Mouse (Mus musculus): Measurements from ENCODE around the gene Rrp8.
"Not testable (repeated sequence)": the region's sequence is repeated elsewhere in the genome, so short reads cannot be mapped to it uniquely, and the experiment has no call there.

Gene Rrp8

DNA sequence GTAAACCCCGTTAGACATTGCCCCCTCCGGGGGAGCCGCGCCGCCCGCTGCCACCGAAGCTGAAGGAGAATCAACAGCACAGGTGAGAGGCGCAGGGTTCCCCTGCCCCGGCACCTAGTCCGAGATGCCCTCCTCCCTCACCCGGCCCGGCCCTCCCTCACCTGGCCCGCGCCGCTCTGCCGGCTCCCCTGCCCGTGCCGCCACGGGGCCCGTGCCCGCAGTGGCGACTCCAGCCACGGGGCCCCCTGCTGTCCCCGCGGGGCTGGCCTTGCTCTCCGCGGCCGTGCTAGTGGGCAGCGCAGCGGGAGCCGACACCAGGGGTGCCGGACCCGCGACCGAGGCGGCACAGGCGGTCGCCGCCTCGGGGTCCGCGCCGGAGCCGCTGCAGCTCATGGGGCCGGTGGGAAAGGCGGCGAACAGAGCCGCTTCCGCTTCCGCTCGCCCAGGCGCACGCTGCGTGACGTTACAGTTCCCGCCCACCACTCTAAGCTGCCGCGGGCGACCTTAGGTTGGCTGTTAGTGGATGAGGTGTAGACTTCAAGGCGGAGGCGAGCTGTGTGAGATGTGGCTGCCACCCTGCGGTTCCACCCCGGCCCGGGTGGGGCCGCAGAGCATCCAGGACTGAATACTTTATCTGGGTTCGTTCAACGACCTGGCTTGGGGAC lies 6.9 kb upstream of the Rrp8 start, which contains the start of gene Taf10:
Gene Taf10 (minus strand): TSS at position 436 of the 665 bp plus-strand sequence.
- DNase-seq (ENCODE audit: low spot score): peak; percentile 83

DNA sequence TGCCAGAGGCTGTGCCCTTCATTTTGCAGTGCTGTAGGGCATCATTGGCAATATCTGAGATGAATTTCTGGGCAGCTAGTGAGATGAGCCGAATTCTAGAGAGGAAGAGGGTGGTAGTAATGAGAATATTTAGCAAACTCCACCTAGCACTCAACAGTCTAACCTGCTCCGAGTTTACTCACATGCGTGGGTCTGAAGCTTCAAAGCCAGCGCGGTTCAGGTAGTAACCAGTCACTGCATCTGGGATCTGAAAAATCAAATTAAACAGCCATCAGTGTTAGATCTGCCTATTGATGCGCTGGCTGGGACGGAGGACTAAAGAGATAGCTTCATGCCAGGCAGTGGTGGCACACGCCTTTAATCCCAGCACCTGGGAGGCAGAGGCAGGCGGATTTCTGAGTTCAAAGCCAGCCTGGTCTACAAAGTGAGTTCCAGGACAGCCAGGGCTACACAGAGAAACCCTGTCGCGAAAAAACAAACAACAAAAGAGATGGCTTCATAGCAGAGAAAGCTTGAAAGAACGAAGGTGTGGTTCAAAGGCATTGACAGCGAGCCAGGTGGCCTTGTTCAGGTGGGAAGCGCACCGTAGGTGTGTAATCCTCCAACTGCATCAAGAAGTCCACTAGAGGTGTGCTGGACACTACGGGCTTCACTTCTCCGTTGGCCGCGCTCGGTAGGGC lies 6.2 kb upstream of the Rrp8 start:
- not testable (repeated sequence) for DNase-seq (ENCODE audit: low spot score)

DNA sequence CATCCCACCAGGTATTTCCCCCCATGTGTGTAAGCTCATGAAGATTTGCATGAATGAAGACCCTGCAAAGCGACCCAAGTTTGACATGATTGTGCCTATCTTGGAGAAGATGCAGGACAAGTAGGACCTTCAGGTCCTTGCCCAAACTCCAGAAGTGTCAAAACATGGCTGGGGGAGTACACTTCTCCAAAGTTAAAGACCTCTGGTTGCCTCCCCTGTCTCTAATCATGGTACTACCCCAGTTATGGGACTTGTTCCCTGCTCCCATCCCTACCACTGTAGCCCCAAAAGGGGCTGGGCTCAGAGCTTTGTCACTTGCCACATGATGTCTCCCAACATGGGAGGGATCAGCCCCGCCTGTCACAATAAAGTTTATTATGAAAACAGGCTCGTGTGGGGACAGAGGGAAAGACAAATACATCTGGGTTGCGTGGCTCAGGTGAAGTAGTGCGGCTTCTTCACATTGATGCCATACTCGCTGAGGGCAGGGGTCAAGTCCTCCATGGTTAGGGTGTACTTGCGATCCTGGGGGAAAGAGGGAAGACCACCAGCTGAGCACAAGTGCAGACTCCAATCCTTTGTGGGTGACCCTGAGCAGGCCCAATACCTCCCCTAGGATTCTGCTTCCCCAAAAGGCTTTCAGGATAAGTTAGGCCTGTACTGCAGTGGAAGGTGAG lies 5.5 kb upstream of the Rrp8 start:
- not testable (repeated sequence) for DNase-seq (ENCODE audit: low spot score)

DNA sequence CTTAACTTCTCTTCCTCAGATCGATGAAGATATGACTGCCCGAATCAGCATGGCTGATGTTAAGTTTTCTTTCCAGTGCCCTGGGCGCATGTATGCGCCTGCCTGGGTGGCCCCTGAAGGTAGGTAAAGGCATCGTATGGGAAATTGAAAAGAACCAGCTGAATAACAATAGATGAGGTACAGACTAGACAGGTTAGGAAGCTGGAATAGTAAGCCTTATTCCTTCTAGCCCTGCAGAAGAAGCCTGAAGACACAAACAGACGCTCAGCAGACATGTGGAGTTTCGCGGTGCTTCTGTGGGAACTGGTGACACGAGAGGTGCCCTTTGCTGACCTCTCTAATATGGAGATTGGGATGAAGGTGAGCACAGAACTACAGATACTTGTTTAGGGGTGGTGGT lies 4.8 kb upstream of the Rrp8 start:
- no peak for DNase-seq (ENCODE audit: low spot score)

DNA sequence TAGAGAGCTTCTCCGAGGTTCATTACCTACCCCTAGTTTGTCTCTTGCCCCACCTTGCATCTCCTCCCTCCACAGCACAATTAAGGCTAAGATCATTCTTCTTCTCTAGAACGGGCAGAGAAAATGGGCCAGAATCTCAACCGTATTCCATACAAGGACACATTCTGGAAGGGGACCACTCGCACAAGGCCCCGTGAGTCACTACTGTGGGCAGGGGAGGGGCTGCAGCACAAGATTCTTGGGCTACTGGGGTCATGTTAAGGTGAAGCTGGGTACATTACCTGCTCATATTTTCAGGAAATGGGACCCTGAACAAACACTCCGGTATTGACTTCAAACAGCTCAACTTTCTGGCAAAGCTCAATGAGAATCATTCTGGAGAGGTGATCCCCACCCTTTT lies 3.7 kb upstream of the Rrp8 start:
- no peak for DNase-seq (ENCODE audit: low spot score)

DNA sequence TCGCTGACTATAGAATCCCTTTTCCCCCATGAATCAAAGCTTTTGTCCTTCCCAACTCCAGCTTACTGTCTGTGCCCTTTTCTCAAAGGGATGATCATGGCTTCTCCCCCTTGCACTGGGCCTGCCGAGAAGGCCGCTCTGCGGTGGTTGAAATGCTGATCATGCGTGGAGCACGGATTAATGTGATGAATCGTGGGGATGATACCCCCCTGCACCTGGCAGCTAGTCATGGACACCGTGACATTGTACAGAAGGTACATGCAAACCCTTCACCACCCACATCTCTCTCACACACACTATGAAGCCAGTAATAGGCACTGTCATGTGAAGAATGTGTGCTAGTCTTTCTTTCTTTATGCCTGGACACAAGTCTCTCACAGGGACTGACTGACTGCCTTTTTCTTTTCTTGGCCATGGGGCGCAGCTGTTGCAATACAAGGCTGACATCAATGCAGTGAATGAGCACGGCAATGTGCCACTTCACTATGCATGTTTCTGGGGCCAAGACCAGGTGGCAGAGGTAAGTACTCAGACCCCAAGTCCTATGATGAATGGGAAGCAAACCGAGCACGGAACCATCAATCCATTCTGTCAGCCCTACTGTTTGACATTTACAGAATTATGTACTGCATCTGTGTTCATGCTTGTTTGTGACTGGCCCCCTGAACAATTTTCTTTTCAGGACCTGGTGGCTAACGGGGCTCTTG lies 3.1 kb upstream of the Rrp8 start:
- no peak for DNase-seq (ENCODE audit: low spot score)

DNA sequence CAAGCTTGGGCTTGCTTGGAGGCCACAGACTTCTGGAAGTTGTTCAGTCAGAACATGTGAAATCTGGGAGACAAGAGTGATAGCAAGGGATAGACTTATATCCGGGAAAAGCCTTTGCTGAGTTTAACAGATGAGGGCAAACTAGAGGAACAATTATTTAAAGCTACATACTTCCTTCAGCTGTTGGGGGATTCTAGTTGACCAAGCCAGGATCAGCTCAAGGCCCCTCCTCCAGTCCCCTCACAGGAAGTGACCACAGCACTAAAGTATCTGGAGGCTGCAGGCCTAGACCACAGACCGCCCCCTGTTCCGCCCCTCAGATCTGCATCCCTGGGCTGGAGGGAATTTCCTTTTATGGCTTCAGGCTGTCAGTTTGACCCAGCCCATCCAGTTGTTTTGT lies 1.8 kb upstream of the Rrp8 start:
- peak; percentile 35 for DNase-seq (ENCODE audit: low spot score)

DNA sequence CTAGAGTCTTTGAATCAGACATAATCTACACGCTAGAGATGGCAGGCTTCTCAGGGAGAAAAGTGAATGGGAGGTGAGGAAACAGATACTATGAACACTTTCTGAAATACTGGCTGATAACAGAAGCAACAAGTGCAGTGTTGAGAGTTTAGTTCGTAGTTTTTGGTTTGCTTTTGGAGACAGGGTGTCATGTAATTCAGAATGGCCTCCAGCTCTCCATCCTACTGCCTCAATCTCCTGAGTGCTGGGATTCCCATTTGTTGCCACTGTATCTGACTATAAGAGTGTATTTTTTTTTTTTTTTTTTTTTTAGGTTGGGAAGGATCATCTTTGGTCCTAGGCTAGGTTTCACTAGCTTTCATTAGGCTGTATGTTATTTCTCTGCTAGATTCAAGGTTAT lies 1.1 kb upstream of the Rrp8 start:
- no peak for DNase-seq (ENCODE audit: low spot score)

DNA sequence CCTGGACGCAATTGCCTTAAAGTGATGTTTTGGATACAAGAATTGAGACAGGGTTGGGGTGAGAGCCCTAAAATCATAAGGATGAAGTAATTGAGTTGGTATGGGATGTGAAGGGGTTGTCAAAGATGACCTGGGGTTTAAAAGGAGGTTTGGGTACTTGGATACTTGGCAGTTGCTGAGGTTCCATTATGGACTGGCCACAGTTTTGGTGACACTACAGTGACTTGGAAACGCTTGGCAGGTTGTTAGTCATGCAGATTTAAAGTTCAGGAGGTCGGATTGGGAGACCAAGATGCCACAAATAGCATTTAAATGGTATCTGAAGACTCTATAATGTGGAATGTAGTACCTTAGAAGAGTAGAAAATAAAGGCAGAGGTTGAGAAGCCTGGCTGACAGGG lies 463 bp upstream of the Rrp8 start:
- no peak for DNase-seq (ENCODE audit: low spot score)

DNA sequence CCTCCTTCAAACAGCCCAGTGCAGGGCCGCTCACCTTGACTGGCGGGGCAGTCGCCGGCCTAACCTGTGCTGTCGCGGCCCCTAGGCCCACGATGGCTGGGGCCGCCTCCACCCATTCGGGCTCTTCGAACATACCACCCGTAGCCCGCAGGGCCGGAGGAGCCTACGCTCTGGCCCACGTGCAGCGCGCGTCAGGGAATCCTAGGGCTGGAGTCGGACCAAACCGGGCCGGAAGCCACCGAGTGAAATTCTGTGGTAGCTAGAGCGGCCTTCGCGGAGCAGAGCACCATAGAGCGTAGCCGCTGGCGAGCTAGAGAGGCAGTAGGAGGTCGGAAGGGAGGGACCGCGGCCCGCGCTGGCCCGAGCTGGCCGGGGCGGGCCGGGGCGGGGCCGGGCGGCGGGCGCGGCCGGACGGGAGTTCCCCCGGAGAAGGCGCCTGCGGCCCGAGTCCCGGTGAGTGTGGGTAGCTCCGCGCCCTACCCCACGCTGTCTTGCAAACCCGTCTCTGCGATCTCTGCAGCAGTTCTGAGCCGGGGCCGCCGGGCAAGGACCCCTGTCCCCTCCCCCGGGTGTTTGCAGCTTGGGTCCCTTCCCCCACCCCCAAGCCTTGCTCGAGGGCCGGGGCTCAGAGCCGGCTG lies 802 bp downstream of the Rrp8 start, which contains the start of gene Ilk:
Gene Ilk (plus strand): TSS at position 329 of the 638 bp plus-strand sequence.
- DNase-seq (ENCODE audit: low spot score): peak; percentile 92

DNA sequence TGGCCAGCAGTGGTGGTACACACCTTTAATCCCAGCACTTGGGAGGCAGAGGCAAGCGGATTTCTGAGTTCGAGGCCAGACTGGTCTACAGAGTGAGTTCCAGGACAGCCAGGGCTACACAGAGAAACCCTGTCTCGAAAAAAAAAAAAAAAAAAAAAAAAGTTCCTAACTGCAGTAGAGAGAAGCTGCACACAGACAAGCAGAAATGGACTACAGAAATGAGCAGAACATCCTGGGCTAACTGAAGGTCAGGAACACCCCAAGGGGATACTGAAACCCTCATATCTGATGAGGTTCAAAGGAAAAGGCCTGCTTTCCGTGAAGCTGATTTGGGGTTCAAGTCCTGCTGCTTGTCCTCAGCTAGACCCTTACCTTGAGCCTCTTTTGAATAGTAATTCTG lies 1.7 kb downstream of the Rrp8 start:
- DNase-seq (ENCODE audit: low spot score): not testable (repeated sequence)

DNA sequence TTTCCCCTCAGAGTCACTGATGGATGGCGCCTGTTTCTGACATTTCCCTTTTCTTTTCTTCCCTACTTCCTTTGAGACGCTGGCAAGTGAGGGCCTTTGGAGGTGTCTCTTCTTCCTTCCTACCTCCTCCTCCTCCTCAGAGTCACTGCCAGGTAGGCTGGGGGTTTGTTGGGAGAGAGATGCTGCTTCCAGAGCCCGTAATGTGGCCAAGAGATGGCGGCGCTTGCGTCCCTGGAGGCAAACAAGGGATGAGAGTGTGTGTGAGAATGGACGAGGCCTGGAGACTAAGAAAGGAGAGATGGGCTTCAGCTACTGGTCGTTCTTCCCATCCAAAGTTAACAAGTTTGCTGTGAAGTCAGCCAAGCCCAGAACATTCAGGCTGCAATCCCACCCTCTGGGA lies 2.4 kb downstream of the Rrp8 start:
- DNase-seq (ENCODE audit: low spot score): no peak

DNA sequence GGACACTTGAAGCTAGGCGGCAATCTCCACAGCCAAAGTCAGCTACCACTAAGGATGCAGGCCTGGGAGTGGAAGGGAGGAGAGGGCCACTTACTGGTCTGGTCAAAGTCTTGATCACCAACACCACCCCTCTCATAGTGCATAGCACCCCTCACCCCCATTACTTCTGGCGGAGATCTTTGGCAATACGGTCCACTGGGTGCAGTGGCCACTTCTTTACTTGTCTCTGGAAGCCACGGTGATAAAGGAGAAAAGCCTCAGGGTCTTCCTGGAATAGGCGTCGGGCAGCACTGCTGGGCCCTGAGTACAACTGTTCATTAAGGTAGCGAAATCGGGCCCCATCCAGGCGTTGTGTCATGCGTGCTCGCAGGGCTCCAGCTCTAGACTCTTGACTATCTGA lies 3.3 kb downstream of the Rrp8 start:
- DNase-seq (ENCODE audit: low spot score): no peak

DNA sequence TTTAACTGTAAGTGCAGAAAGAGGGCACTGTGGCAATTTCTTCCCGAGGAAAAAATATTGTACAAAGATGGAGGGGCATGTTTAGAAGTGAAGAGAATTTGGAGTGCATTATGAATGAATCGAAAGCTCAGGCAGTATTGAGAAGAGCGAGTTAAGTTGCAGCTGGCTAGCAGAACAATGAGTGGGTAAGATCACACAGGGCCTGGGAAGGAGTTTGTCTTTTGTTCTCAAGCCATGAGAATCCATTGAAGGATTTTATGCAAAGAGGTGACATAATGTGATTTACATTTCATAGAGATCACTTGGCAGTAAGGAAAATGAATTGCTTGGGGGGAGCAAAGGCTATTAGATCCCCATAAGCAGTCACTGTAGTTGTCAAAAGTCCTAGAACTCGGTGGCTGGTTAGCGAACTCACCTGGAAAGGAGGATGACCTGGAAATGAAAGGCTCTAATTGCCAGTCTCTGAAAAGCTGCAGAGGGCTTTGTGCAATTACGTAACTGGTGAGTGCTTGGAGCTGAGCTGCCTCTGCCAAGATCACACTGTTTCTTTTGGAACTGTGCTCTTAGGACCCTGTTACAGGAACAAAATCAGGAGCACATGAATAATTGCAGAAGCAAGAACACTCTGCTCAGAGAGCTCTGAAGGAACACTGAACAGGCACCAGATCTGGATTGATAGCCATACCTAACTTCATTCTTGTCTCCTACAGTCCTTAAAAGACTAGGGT lies 8.3 kb downstream of the Rrp8 start:
- DNase-seq (ENCODE audit: low spot score): no peak

DNA sequence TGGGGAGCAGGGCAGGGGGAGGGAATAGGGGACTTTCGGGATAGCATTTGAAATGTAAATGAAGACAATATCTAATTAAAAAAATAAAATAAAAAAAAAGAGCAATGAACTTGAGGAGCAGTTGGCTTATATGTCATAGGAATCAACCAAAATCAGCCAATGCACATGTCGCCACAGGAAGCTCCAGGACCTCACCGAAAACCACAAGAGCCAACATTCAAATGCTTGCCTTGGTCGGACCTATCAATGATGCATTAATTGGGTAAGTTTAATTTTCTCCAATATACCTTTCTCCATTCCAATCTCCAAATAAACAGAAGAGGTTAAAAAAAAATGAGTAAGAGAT lies 10.2 kb downstream of the Rrp8 start:
- no peak for DNase-seq (ENCODE audit: low spot score)

DNA sequence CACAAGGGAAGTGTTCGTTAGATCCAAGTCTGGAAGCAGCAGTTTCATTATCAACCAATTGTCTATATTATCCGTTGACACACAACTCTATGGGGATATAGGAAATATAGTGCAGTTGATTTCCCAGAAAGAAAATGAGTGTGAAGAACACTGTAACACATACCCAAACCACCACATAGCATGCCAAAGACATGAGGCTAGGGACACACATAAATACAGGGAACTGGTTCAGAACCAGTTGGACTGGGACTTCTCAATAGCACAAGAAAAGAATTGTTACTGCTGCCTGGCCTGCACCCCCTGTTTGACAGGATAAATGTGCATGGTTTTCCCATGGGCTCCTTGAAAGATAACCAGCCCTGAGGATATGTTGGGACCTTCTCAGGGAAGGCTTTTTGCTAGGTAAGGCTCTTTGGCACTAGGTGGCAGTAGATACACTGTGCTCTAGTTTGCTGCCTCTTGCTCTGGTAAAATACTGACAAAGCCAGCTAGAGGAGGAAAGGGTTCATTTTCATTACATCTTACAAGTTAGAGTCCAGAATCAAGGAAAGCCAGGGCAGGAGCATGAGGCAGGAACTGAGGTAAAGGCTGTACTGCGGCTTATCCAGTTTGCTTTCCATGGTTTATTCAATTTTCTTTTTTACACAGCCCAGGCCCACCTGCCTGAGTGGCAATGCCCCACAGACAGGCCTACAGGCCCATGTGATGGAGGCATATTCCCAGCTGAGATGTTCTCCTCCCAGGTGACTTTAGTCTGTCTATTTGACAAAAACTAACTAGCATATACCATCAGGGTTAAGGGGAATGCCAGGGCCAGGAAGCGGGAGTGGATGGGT lies 10.8 kb downstream of the Rrp8 start:
- no peak for DNase-seq (ENCODE audit: low spot score)

DNA sequence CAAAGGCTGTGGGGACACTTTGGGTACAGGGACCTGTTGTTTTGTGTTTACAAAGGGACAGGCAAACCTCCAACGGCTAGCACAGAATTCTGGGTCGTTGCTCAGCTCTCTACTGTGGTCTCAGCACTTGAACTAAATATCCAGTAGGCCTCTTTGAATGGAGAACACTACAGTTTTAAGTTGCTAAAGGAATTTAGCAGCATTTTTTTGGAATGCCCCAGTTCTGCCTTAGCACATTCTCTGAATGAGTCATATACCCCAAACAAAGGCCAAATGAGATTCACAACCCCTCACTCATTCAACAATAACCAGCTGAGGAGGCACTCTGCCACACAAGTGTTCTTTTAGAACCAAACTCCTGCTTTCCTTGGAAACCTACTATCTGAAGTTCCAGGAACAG lies 15.3 kb downstream of the Rrp8 start:
- DNase-seq (ENCODE audit: low spot score): no peak

DNA sequence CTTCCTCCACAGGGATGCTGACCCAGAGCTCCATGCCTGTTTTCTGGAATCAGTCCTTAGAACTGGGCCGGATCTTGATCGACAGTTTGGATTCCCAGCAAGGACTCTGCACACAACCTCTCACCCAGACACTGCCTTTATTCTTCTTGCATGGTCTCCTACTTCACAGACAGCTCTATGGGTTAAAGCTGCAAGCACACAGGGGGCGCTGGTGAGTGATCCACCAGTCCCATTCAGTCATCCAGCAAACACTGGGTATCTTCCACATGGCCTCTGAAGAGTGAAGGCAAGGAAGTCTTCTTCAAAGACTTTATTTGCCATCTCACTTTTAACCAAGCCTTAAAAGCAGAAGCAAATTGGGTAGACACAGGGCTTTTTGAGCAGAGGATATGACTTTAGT lies 21.8 kb downstream of the Rrp8 start:
- no peak for DNase-seq (ENCODE audit: low spot score)

DNA sequence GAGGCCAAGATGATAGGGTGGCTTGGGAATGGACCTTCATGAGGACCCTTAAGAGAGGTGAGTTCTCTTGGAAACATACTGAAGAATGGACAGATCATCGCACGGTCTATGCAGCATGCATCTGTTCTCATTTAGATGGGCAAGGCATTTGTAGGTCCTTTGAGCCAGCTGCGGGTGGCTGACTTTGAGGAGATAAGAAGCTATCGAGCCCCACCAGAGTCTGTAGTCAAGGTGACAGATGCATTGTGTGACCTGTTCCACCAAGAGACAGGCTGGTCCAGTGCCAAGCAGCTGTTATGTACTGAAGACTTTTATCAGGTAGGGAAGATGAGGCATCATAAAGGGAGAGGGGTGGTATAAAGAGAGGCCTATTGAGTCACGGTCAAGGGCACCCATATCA lies 28.5 kb downstream of the Rrp8 start:
- no peak for DNase-seq (ENCODE audit: low spot score)

DNA sequence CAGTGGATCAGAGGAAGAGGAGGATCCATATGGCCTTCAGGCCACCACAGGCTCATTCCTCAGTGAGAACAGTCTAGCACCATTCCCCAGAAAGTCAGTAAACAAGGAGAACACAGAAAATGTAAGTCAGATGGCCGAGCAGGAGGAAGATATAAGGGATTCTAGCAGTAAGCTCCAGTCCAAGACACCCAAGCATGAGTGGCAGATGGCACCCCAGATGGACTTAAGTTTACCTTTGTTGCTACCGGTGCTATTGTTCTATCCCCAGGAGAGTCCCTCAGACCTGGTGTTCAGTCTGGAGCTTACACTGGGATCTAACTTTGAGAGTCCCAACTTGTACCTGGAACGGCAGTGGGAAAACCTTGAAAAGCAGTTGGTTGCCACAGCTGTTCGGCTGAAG lies 33.4 kb downstream of the Rrp8 start:
- no peak for DNase-seq (ENCODE audit: low spot score)

DNA sequence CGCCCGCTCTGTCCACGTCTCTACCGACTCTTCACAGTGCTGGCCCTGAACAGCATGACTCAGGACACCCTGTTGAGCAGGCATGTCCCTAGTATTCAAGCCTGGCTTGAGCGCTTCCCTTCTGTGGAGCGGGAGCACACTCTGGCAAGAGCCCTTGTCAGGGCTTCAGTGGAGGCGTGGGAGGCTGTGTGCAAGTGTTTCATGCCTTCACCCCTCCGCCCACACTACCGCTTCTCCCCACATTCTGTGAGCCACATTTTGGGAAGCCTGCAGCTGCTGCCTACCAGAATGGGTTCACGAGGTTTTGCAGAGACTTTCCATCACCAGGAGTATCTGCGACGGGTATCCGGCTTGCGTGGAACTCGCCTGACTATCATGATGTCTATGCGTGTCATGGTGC lies 34.0 kb downstream of the Rrp8 start:
- no peak for DNase-seq (ENCODE audit: low spot score)
